Mouse (Mus musculus) erythroblast, embryonic 14.5 days (primary cell): Measurements from ENCODE around the gene 1700029J07Rik. TPM values are rescaled to one million over a fixed set of nuclear protein-coding genes. Genes with fewer than 3 reads are reported as not detected.

Experiments used
- H3K27me3 ChIP-seq: 2 replicates; pipeline ENCODE4 v1.6.1; 2012; ENCODE audit warnings: inconsistent platforms; ENCODE audit not compliant: control insufficient read depth
- H3K36me3 ChIP-seq: 2 replicates; pipeline ENCODE4 v1.6.1; 2012; ENCODE audit warnings: mild to moderate bottlenecking, inconsistent platforms; ENCODE audit not compliant: control insufficient read depth
- H3K4me1 ChIP-seq: 2 replicates; pipeline ENCODE4 v1.6.1; 2012; ENCODE audit warnings: inconsistent platforms; ENCODE audit not compliant: control insufficient read depth
- H3K4me3 ChIP-seq: replicated peaks from 2 replicates; pipeline ENCODE3; 2012; ENCODE audit warnings: moderate library complexity, mild to moderate bottlenecking, inconsistent platforms
- H3K9me3 ChIP-seq: 2 replicates; pipeline ENCODE4 v1.6.1; 2012; ENCODE audit warnings: low read length, inconsistent platforms, mixed read lengths; ENCODE audit not compliant: control insufficient read depth
- GATA1 ChIP-seq: IDR thresholded peaks from 2 replicates; pipeline ENCODE4 v1.6.1; 2012; ENCODE audit warnings: low read length, inconsistent platforms, mixed read lengths
- TAL1 ChIP-seq: IDR thresholded peaks from 3 replicates; pipeline ENCODE4 v1.6.1; 2012; ENCODE audit warnings: low read length, inconsistent platforms, mixed read lengths
- polyA plus RNA-seq: library from polyadenylated mRNA; stranded (reverse); fragments of >175 nt; gene quantifications from 2 replicates; pipeline ENCODE4 v1.2.3, GENCODE M21; 2012

1700029J07Rik gene
- polyA plus RNA-seq, 1 experiment: not detected

DNA sequence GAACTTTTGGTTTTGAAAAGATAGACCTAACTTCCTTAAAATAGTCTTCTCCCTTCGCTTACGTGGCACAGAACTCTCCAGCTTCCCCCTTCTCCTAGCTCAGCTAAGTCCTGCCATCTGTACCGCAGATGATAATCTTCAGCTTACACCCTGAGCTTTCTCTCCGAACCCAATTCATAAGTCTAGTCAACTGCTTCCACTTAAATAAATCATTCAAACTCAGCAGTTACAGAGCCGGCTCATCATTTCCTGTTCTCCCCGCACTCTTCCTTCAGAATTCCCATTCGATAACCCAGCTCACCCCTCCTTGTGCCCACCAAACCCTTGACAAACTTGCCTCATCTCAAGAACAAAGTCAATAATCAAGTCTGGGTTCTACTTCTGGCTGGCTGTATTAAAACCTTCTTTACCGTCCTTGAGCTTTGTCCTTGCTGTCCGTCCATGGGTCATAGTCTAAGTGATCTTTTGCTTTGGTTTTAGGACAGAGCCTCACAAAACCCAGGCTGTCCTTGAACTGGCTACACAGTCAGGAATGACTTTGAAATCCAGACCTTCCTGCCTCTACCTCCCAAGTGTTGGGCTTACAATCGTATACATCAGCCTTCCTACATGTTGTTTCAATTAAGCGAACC is 901 bp upstream of the 1700029J07Rik start:
- peaks cover 25% of the 10 kb centered on the region for H3K4me1 ChIP-seq
- H3K27me3 ChIP-seq: no peaks in the 10 kb centered on the region
- peaks cover 27% of the 10 kb centered on the region for H3K36me3 ChIP-seq
- TF ChIP-seq GATA1 (no peak), TAL1 (no peak)
- peaks cover 8% of the 10 kb centered on the region for H3K9me3 ChIP-seq
- H3K4me3 ChIP-seq: peak overlapping the region; percentile 68

- Histone ChIP-seq H3K36me3 (peaks cover 16% of the 10 kb centered on the region), H3K27me3 (no peaks in the 10 kb centered on the region), H3K9me3 (peaks cover 11% of the 10 kb centered on the region), H3K4me3 (peak overlapping the region; percentile 68), H3K4me1 (peaks cover 25% of the 10 kb centered on the region)
- TF ChIP-seq GATA1 (no peak), TAL1 (no peak)
These were observed 1.0 kb downstream of the 1700029J07Rik start for GRCm38 (mm10) chr8:45973988-45974505.

DNA sequence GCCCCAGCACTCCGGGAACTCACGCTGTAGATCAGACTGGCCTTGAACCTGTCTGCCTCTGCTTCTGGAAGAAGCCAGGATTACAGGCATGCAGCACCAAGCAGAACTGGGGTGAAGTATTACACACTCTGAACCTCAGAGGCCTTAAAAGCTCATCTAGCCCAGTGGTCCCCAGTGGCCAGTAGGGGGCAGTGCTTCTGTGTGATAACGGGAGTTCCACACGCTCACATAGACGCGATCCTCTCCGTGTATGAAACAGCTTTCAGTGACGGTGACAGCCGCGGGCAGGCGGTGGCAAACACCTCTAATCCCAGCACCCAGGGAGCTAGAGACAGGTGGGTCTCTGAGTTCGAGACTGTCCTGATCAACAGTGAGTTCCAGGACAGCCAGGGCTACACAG is 4.2 kb downstream of the 1700029J07Rik start:
- Histone ChIP-seq H3K36me3 (no peaks in the 10 kb centered on the region; the same call in 1 of the 2 replicates), H3K9me3 (peaks cover 4% of the 10 kb centered on the region), H3K4me1 (peaks cover 19% of the 10 kb centered on the region), H3K27me3 (no peaks in the 10 kb centered on the region), H3K4me3 (no peak overlapping the region)
- TF ChIP-seq GATA1: no peak
- TF ChIP-seq TAL1: no peak

DNA sequence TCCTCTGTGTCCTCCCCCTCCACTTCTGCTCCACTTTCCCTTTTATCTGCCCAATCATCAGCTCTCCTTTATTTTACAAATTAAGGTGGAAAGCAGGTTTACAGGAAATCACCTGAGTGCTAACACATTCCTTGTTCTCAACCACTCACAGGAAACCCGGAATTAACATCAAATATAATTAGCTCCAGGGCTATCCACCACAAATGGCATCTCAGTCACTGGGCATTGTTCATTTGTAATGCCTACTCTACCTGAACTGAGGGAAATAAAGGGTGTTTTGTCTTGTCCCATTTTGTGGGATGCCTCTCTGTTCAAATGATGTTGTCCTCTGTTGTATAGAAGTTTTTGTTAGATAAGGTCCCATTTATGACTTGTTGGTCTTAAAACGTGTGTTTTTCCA is 24.4 kb downstream of the 1700029J07Rik start:
- H3K4me1 ChIP-seq: no peaks in the 10 kb centered on the region
- H3K4me3 ChIP-seq: no peak overlapping the region
- TF ChIP-seq GATA1: no peak
- TF ChIP-seq TAL1: no peak
- no peaks in the 10 kb centered on the region for H3K36me3 ChIP-seq
- no peaks in the 10 kb centered on the region for H3K9me3 ChIP-seq
- H3K27me3 ChIP-seq: no peaks in the 10 kb centered on the region

GRCm38 (mm10) chr8:45946283-45946682 is 28.8 kb downstream of the 1700029J07Rik start:
- Histone ChIP-seq H3K4me1 (no peaks in the 10 kb centered on the region), H3K36me3 (no peaks in the 10 kb centered on the region), H3K9me3 (no peaks in the 10 kb centered on the region), H3K4me3 (no peak overlapping the region), H3K27me3 (no peaks in the 10 kb centered on the region)
- TF ChIP-seq GATA1 (no peak), TAL1 (no peak)

GRCm38 (mm10) chr8:45936986-45937385 is 38.1 kb downstream of the 1700029J07Rik start:
- Histone ChIP-seq H3K36me3 (no peaks in the 10 kb centered on the region), H3K4me1 (peaks cover 2% of the 10 kb centered on the region; the same call in 1 of the 2 replicates), H3K4me3 (no peak overlapping the region), H3K27me3 (no peaks in the 10 kb centered on the region), H3K9me3 (no peaks in the 10 kb centered on the region)
- no peak for TF ChIP-seq GATA1
- TF ChIP-seq TAL1: no peak

- no peaks in the 10 kb centered on the region; the same call in 1 of the 2 replicates for H3K9me3 ChIP-seq
- no peaks in the 10 kb centered on the region for H3K27me3 ChIP-seq
- H3K36me3 ChIP-seq: no peaks in the 10 kb centered on the region
- no peak within 1 kb of the TSS for H3K4me3 ChIP-seq
- no peak for TF ChIP-seq GATA1
- no peak for TF ChIP-seq TAL1
- peaks cover 2% of the 10 kb centered on the region; the same call in 1 of the 2 replicates for H3K4me1 ChIP-seq
These were observed 40.5 kb downstream of the 1700029J07Rik start, which contains the start of gene Ccdc110 for GRCm38 (mm10) chr8:45934582-45935014. Gene Ccdc110, plus strand, starts transcription at chr8:45934619.

DNA sequence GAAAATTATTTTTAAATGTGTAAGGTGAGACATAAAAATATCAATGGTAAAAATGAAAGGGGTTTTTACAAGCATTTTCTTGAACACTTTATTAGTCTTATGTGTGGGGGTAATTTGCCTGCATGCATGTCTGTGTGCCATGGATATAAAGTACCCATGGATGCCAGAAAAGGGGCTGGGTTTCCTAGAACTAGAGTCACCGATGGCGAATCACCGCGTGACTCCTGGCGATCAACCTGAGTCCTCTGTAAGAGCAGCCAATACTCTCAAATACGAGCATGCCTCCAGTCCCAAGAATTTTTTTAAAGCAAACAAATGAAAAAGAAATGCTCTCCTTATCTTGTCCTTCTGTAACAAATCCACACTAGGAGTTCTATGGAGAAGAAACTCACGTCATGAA is 52.9 kb downstream of the 1700029J07Rik start:
- H3K4me1 ChIP-seq: no peaks in the 10 kb centered on the region
- no peak for TF ChIP-seq GATA1
- no peak for TF ChIP-seq TAL1
- no peaks in the 10 kb centered on the region for H3K27me3 ChIP-seq
- no peak overlapping the region for H3K4me3 ChIP-seq
- H3K36me3 ChIP-seq: no peaks in the 10 kb centered on the region
- peaks cover 19% of the 10 kb centered on the region for H3K9me3 ChIP-seq

GRCm38 (mm10) chr8:45920392-45920791 is 54.7 kb downstream of the 1700029J07Rik start:
- Histone ChIP-seq H3K4me1 (no peaks in the 10 kb centered on the region), H3K27me3 (no peaks in the 10 kb centered on the region), H3K9me3 (peaks cover 25% of the 10 kb centered on the region), H3K4me3 (no peak overlapping the region), H3K36me3 (no peaks in the 10 kb centered on the region)
- TF ChIP-seq TAL1 (no peak), GATA1 (no peak)
